Mouse (Mus musculus) stomach, postnatal 0 days (tissue): ENCODE measurements around the gene Acnat2.
"Not testable (repeated sequence)": the region's sequence is repeated elsewhere in the genome, so short reads cannot be mapped to it uniquely, and the experiment has no call there.

Experiments used
- CTCF ChIP-seq: IDR thresholded peaks from 2 replicates; pipeline ENCODE4 v1.5.1; 2016; ENCODE audit warnings: antibody characterized with exemption, low read depth, mild to moderate bottlenecking, moderate library complexity
- EP300 ChIP-seq: optimal IDR thresholded peaks from 2 replicates; pipeline ENCODE3; 2016; ENCODE audit warnings: antibody characterized with exemption

GRCm38 (mm10) chr4:49407957-49408356 lies at the start of gene Acnat2:
- TF ChIP-seq CTCF, EP300: not testable (repeated sequence)
